Mouse (Mus musculus): ENCODE results near the gene Arhgap22. TPM values are rescaled to one million over a fixed set of nuclear protein-coding genes. Genes with fewer than 3 reads are reported as not detected.

Arhgap22 gene
- polyA plus RNA-seq, 1 experiment from 2014 or later = 6.7 TPM

GRCm38 (mm10) chr14:33343131-33343725 is 129.4 kb downstream of the Arhgap22 start:
- no peak for ATAC-seq (ENCODE audit: insufficient read depth)

GRCm38 (mm10) chr14:33346546-33346945 is 132.7 kb downstream of the Arhgap22 start:
- no peak overlapping the region for H3K27ac ChIP-seq (ENCODE audit: low read depth)
- DNase-seq (no peak), ATAC-seq (ENCODE audit: insufficient read depth) (no peak)
- WGBS = 57% methylated on average over 6 of the region's 6 CpGs
- no peak overlapping the region for H3K9ac ChIP-seq
- no peak overlapping the region for H3K4me2 ChIP-seq
- H3K4me3 ChIP-seq (ENCODE audit: low read depth, low read length) = no peak overlapping the region
- no peaks in the 10 kb centered on the region for H3K36me3 ChIP-seq (ENCODE audit: insufficient read depth)
- no peak for TF ChIP-seq CTCF (IDR thresholded peaks at IDR 0.05; ENCODE audit: low read depth)
- H3K4me1 ChIP-seq (ENCODE audit: insufficient read depth) = peaks cover 11% of the 10 kb centered on the region; the same call in 1 of the 2 replicates
- H3K27me3 ChIP-seq (ENCODE audit: insufficient read depth, low read length) = peaks cover 19% of the 10 kb centered on the region
- H3K9me3 ChIP-seq (ENCODE audit: low read depth, low read length) = no peaks in the 10 kb centered on the region

More at GRCm38 (mm10) chr14:33343131-33343725, 129.4 kb downstream of the Arhgap22 start:
- H3K9ac ChIP-seq = no peak overlapping the region
- no peaks in the 10 kb centered on the region for H3K36me3 ChIP-seq (ENCODE audit: insufficient read depth)
- no peak overlapping the region for H3K4me3 ChIP-seq (ENCODE audit: low read depth, low read length)
- no peaks in the 10 kb centered on the region for H3K27me3 ChIP-seq (ENCODE audit: insufficient read depth, low read length)
- no peak overlapping the region for H3K4me2 ChIP-seq
- WGBS = 79% methylated on average over 14 of the region's 14 CpGs
- H3K9me3 ChIP-seq (ENCODE audit: low read depth, low read length) = no peaks in the 10 kb centered on the region
- no peak for TF ChIP-seq CTCF (IDR thresholded peaks at IDR 0.05; ENCODE audit: low read depth)
- no peak overlapping the region for H3K27ac ChIP-seq (ENCODE audit: low read depth)
- H3K4me1 ChIP-seq (ENCODE audit: insufficient read depth) = peaks cover 11% of the 10 kb centered on the region; the same call in 1 of the 2 replicates
- DNase-seq = no peak

GRCm38 (mm10) chr14:33347738-33348137 is 133.9 kb downstream of the Arhgap22 start:
- peak; percentile 11; the same call in 1 of the 2 replicates for ATAC-seq (ENCODE audit: insufficient read depth)
- H3K27me3 ChIP-seq (ENCODE audit: insufficient read depth, low read length) = peaks cover 24% of the 10 kb centered on the region
- WGBS = 29% methylated on average over 4 of the region's 4 CpGs

GRCm38 (mm10) chr14:33348146-33348545 is 134.3 kb downstream of the Arhgap22 start:
- Histone ChIP-seq H3K36me3 (ENCODE audit: insufficient read depth) (no peaks in the 10 kb centered on the region), H3K4me2 (no peak overlapping the region), H3K9me3 (ENCODE audit: low read depth, low read length) (no peaks in the 10 kb centered on the region), H3K9ac (no peak overlapping the region), H3K27ac (ENCODE audit: low read depth) (no peak overlapping the region), H3K4me1 (ENCODE audit: insufficient read depth) (peaks cover 11% of the 10 kb centered on the region; the same call in 1 of the 2 replicates), H3K27me3 (ENCODE audit: insufficient read depth, low read length) (peaks cover 24% of the 10 kb centered on the region), H3K4me3 (ENCODE audit: low read depth, low read length) (no peak overlapping the region)
- ATAC-seq (ENCODE audit: insufficient read depth) = no peak
- no peak for DNase-seq
- TF ChIP-seq CTCF (IDR thresholded peaks at IDR 0.05; ENCODE audit: low read depth) = no peak
- 28% methylated on average over 1 of the region's 1 CpGs for WGBS

More at GRCm38 (mm10) chr14:33347738-33348137, 133.9 kb downstream of the Arhgap22 start:
- TF ChIP-seq CTCF (IDR thresholded peaks at IDR 0.05; ENCODE audit: low read depth) = no peak
- Histone ChIP-seq H3K9me3 (ENCODE audit: low read depth, low read length) (no peaks in the 10 kb centered on the region), H3K4me2 (no peak overlapping the region), H3K4me3 (ENCODE audit: low read depth, low read length) (no peak overlapping the region), H3K27ac (ENCODE audit: low read depth) (no peak overlapping the region), H3K9ac (no peak overlapping the region), H3K36me3 (ENCODE audit: insufficient read depth) (no peaks in the 10 kb centered on the region), H3K4me1 (ENCODE audit: insufficient read depth) (peaks cover 11% of the 10 kb centered on the region; the same call in 1 of the 2 replicates)
- DNase-seq = peak; percentile 65

GRCm38 (mm10) chr14:33351019-33351418 is 137.2 kb downstream of the Arhgap22 start:
- peak overlapping the region; percentile 56 for H3K9ac ChIP-seq
- DNase-seq (peak; percentile 51), ATAC-seq (ENCODE audit: insufficient read depth) (peak; percentile 47)
- under 1% methylated on average over 42 of the region's 42 CpGs for WGBS
- peaks cover 11% of the 10 kb centered on the region; the same call in 1 of the 2 replicates for H3K4me1 ChIP-seq (ENCODE audit: insufficient read depth)
- H3K9me3 ChIP-seq (ENCODE audit: low read depth, low read length) = no peaks in the 10 kb centered on the region
- peak overlapping the region; percentile 37 for H3K4me3 ChIP-seq (ENCODE audit: low read depth, low read length)
- H3K27ac ChIP-seq (ENCODE audit: low read depth) = no peak overlapping the region
- H3K4me2 ChIP-seq = peak overlapping the region; percentile 77
- H3K27me3 ChIP-seq (ENCODE audit: insufficient read depth, low read length) = peaks cover 24% of the 10 kb centered on the region
- no peak for TF ChIP-seq CTCF (IDR thresholded peaks at IDR 0.05; ENCODE audit: low read depth)
- H3K36me3 ChIP-seq (ENCODE audit: insufficient read depth) = no peaks in the 10 kb centered on the region

- Histone ChIP-seq H3K9ac (no peak overlapping the region), H3K9me3 (ENCODE audit: low read depth, low read length) (no peaks in the 10 kb centered on the region), H3K4me1 (ENCODE audit: insufficient read depth) (peaks cover 3% of the 10 kb centered on the region; the same call in 1 of the 2 replicates), H3K36me3 (ENCODE audit: insufficient read depth) (no peaks in the 10 kb centered on the region), H3K27ac (ENCODE audit: low read depth) (no peak overlapping the region), H3K27me3 (ENCODE audit: insufficient read depth, low read length) (peaks cover 24% of the 10 kb centered on the region), H3K4me2 (no peak overlapping the region), H3K4me3 (ENCODE audit: low read depth, low read length) (no peak overlapping the region)
- TF ChIP-seq CTCF (IDR thresholded peaks at IDR 0.05; ENCODE audit: low read depth) = no peak
- ATAC-seq (ENCODE audit: insufficient read depth) (no peak), DNase-seq (no peak)
- WGBS = 62% methylated on average over 6 of the region's 6 CpGs
Measured at GRCm38 (mm10) chr14:33351984-33352722, 138.3 kb downstream of the Arhgap22 start.

GRCm38 (mm10) chr14:33352890-33353289 is 139.1 kb downstream of the Arhgap22 start:
- DNase-seq (no peak), ATAC-seq (ENCODE audit: insufficient read depth) (no peak)
- Histone ChIP-seq H3K4me3 (ENCODE audit: low read depth, low read length) (no peak overlapping the region), H3K27me3 (ENCODE audit: insufficient read depth, low read length) (peaks cover 24% of the 10 kb centered on the region), H3K36me3 (ENCODE audit: insufficient read depth) (no peaks in the 10 kb centered on the region), H3K4me2 (no peak overlapping the region), H3K9ac (no peak overlapping the region), H3K9me3 (ENCODE audit: low read depth, low read length) (no peaks in the 10 kb centered on the region), H3K27ac (ENCODE audit: low read depth) (no peak overlapping the region), H3K4me1 (ENCODE audit: insufficient read depth) (peaks cover 4% of the 10 kb centered on the region; the same call in 1 of the 2 replicates)
- WGBS = 32% methylated on average over 6 of the region's 6 CpGs
- no peak for TF ChIP-seq CTCF (IDR thresholded peaks at IDR 0.05; ENCODE audit: low read depth)
